Mouse (Mus musculus) cerebellum, postnatal 36 days (tissue): Measurements from ENCODE around the gene Rnf212.
A peak's percentile ranks its signal among the peaks of the same experiment; 100 is the strongest.
"Not testable (repeated sequence)": the region's sequence is repeated elsewhere in the genome, so short reads cannot be mapped to it uniquely, and the experiment has no call there.

ENCODE experiments used
- DNase-seq, 2 experiments: peaks; one replicate each; pipeline ENCODE4 v3.0.0; 2021 to 2022; ENCODE audit warnings: mixed read lengths in 2 of 2

Gene Rnf212

GRCm38 (mm10) chr5:108774630-108775306 is at the start of gene Rnf212:
Rnf212 (minus strand) TSS chr5:108774982.
- no peak for DNase-seq

GRCm38 (mm10) chr5:108823276-108823675 is 48.5 kb upstream of the Rnf212 start:
- DNase-seq = peak in 1 of 2 experiments; percentile 2

GRCm38 (mm10) chr5:108808750-108809149 is 34.0 kb upstream of the Rnf212 start, which contains the start of gene Vmn2r8:
Vmn2r8 (minus strand) TSS chr5:108808850.
- DNase-seq = not testable (repeated sequence)

GRCm38 (mm10) chr5:108803646-108804045 is 28.9 kb upstream of the Rnf212 start:
- DNase-seq = no peak

GRCm38 (mm10) chr5:108795263-108795662 is 20.5 kb upstream of the Rnf212 start, which contains the start of gene Tmed11:
Tmed11 (minus strand) TSS chr5:108795363.
- DNase-seq = not testable (repeated sequence)

- DNase-seq = not testable (repeated sequence)
Observed at GRCm38 (mm10) chr5:108790385-108790784, 15.6 kb upstream of the Rnf212 start.

GRCm38 (mm10) chr5:108760002-108760401 is 14.8 kb downstream of the Rnf212 start:
- no peak for DNase-seq

GRCm38 (mm10) chr5:108758396-108758795 is 16.4 kb downstream of the Rnf212 start:
- peak; percentile 3 to 10 for DNase-seq

GRCm38 (mm10) chr5:108751258-108751657 is 23.5 kb downstream of the Rnf212 start:
- not testable (repeated sequence) for DNase-seq

- no peak for DNase-seq
Observed at GRCm38 (mm10) chr5:108750328-108751210, 24.2 kb downstream of the Rnf212 start.

GRCm38 (mm10) chr5:108744629-108745028 is 30.2 kb downstream of the Rnf212 start:
- no peak for DNase-seq

GRCm38 (mm10) chr5:108743856-108744255 is 30.9 kb downstream of the Rnf212 start:
- no peak for DNase-seq

GRCm38 (mm10) chr5:108742596-108742995 is 32.2 kb downstream of the Rnf212 start:
- DNase-seq = no peak

GRCm38 (mm10) chr5:108741844-108742243 is 32.9 kb downstream of the Rnf212 start:
- no peak for DNase-seq

GRCm38 (mm10) chr5:108727425-108727824 is 47.4 kb downstream of the Rnf212 start:
- no peak for DNase-seq

- peak; percentile 73 to 75 for DNase-seq
Observed at GRCm38 (mm10) chr5:108726557-108727248, 48.1 kb downstream of the Rnf212 start.

GRCm38 (mm10) chr5:108724006-108724405 is 50.8 kb downstream of the Rnf212 start:
- no peak for DNase-seq

- no peak for DNase-seq
Observed at GRCm38 (mm10) chr5:108719761-108720160, 55.0 kb downstream of the Rnf212 start.

- DNase-seq = peak in 1 of 2 experiments; percentile 22
Observed at GRCm38 (mm10) chr5:108718051-108718450, 56.7 kb downstream of the Rnf212 start.

- no peak for DNase-seq
Observed at GRCm38 (mm10) chr5:108715974-108716373, 58.8 kb downstream of the Rnf212 start.

- peak in 1 of 2 experiments; percentile 25 for DNase-seq
Observed at GRCm38 (mm10) chr5:108714149-108714548, 60.6 kb downstream of the Rnf212 start.

GRCm38 (mm10) chr5:108713691-108714090 is 61.1 kb downstream of the Rnf212 start:
- DNase-seq = no peak

GRCm38 (mm10) chr5:108713096-108713495 is 61.7 kb downstream of the Rnf212 start:
- no peak for DNase-seq
